Mouse (Mus musculus) layer of hippocampus, adult 8-10 months (tissue): ENCODE data around the gene Adam11. TPM values are rescaled to one million over a fixed set of nuclear protein-coding genes. Genes with fewer than 3 reads are reported as not detected.
A peak's percentile ranks its signal among the peaks of the same experiment; 100 is the strongest.

Source experiments
- DNase-seq, 2 experiments: peaks; one replicate each; pipeline ENCODE4 v3.0.0; 2022; ENCODE audit warnings: low spot score in 2 of 2
- total RNA-seq, 4 experiments: library from RNA; stranded (reverse); gene quantifications; 2 replicates each; pipeline ENCODE4 v1.2.4; 2022

Adam11 gene
- total RNA-seq, 4 experiments from 2014 or later, result 168 to 220 (median 192) TPM

GRCm38 (mm10) chr11:102778597-102778996, 17.4 kb downstream of the Adam11 start:
- no peak for DNase-seq

- DNase-seq, result no peak
Measured at GRCm38 (mm10) chr11:102779081-102779638, 17.9 kb downstream of the Adam11 start.

- DNase-seq, result no peak
Measured at GRCm38 (mm10) chr11:102779824-102780223, 18.6 kb downstream of the Adam11 start.

- no peak for DNase-seq
Measured at GRCm38 (mm10) chr11:102780271-102780985, 19.2 kb downstream of the Adam11 start.

- no peak for DNase-seq
Measured at GRCm38 (mm10) chr11:102780986-102781351, 19.7 kb downstream of the Adam11 start.

- no peak for DNase-seq
Measured at GRCm38 (mm10) chr11:102781523-102781922, 20.3 kb downstream of the Adam11 start.

- DNase-seq, result no peak
Measured at GRCm38 (mm10) chr11:102783443-102783842, 22.2 kb downstream of the Adam11 start.

GRCm38 (mm10) chr11:102787688-102788177, 26.5 kb downstream of the Adam11 start:
- DNase-seq, result no peak

- DNase-seq, result no peak
Measured at GRCm38 (mm10) chr11:102791682-102792445, 30.6 kb downstream of the Adam11 start.

- no peak for DNase-seq
Measured at GRCm38 (mm10) chr11:102794157-102794556, 32.9 kb downstream of the Adam11 start.

- no peak for DNase-seq
Measured at GRCm38 (mm10) chr11:102803453-102803852, 42.2 kb downstream of the Adam11 start.

GRCm38 (mm10) chr11:102808246-102808645, 47.0 kb downstream of the Adam11 start:
- no peak for DNase-seq

GRCm38 (mm10) chr11:102810721-102811485, 49.7 kb downstream of the Adam11 start:
- peak in 1 of 2 experiments; percentile 17 for DNase-seq

- no peak for DNase-seq
Measured at GRCm38 (mm10) chr11:102814881-102815280, 53.6 kb downstream of the Adam11 start.

GRCm38 (mm10) chr11:102818121-102819020, 57.1 kb downstream of the Adam11 start:
- DNase-seq, result no peak

- DNase-seq, result no peak
Measured at GRCm38 (mm10) chr11:102819021-102819782, 58.0 kb downstream of the Adam11 start, which contains the start of gene Gjc1. Gjc1 (minus strand) TSS chr11:102819700.

GRCm38 (mm10) chr11:102819783-102820385, 58.6 kb downstream of the Adam11 start:
- no peak for DNase-seq

- DNase-seq, result no peak
Measured at GRCm38 (mm10) chr11:102820432-102820831, 59.2 kb downstream of the Adam11 start.

GRCm38 (mm10) chr11:102821231-102821630, 60.0 kb downstream of the Adam11 start:
- DNase-seq, result no peak
